Mouse (Mus musculus) spleen, adult 2 months (tissue): Measurements from ENCODE around the gene Ice2.

ENCODE experiments used
- CTCF ChIP-seq: fragments of 200-500 bp; IDR thresholded peaks from 2 replicates; pipeline ENCODE4 v1.5.1; 2011; ENCODE audit warnings: mild to moderate bottlenecking, inconsistent platforms; ENCODE audit not compliant: insufficient read depth, insufficient read length, insufficient replicate concordance; ENCODE audit errors: extremely low read depth
- POLR2A ChIP-seq: fragments of 200-500 bp; IDR thresholded peaks from 2 replicates; pipeline ENCODE4 v1.6.1; 2011; ENCODE audit warnings: low read depth, low read length, inconsistent platforms

- no peak for TF ChIP-seq POLR2A
- no peak for TF ChIP-seq CTCF
Measured at GRCm38 (mm10) chr9:69466098-69466497, 68.4 kb downstream of the Ice2 start.
